Mouse (Mus musculus) midbrain, embryonic 13.5 days (tissue): Measurements from ENCODE around the gene Stx18. TPM values are rescaled to one million over a fixed set of nuclear protein-coding genes. Genes with fewer than 3 reads are reported as not detected.

Source experiments
- ATAC-seq: fragments of 200-750 bp; cut with Nextera tagmentation; 2 replicates; pipeline ENCODE4 v1.8.0; 2017; ENCODE audit warnings: mild to moderate bottlenecking, moderate TSS enrichment, moderate library complexity
- H3K27ac ChIP-seq: fragments of 300-500 bp; sonication (generic); 2 replicates; pipeline ENCODE4 v1.5.1; 2015; ENCODE audit warnings: inconsistent platforms, mild to moderate bottlenecking, moderate library complexity
- H3K27me3 ChIP-seq: fragments of 300-500 bp; sonication (generic); 2 replicates; pipeline ENCODE4 v1.6.1; 2015; ENCODE audit warnings: mild to moderate bottlenecking, inconsistent platforms
- H3K36me3 ChIP-seq: fragments of 300-500 bp; sonication (generic); 2 replicates; pipeline ENCODE4 v1.6.1; 2015; ENCODE audit warnings: mild to moderate bottlenecking, inconsistent platforms
- H3K4me1 ChIP-seq: fragments of 300-500 bp; sonication (generic); replicated peaks from 2 replicates; pipeline ENCODE4 v1.6.1; 2015; ENCODE audit warnings: inconsistent platforms
- H3K4me2 ChIP-seq: fragments of 300-500 bp; sonication (generic); replicated peaks from 2 replicates; pipeline ENCODE4 v1.6.1; 2015; ENCODE audit warnings: moderate library complexity, mild to moderate bottlenecking, inconsistent platforms
- H3K4me3 ChIP-seq: fragments of 300-500 bp; sonication (generic); replicated peaks from 2 replicates; pipeline ENCODE4 v1.5.1; 2015; ENCODE audit warnings: mild to moderate bottlenecking, inconsistent platforms
- H3K9ac ChIP-seq: fragments of 300-500 bp; sonication (generic); replicated peaks from 2 replicates; pipeline ENCODE4 v1.6.1; 2015; ENCODE audit warnings: mild to moderate bottlenecking, inconsistent platforms
- H3K9me3 ChIP-seq: fragments of 300-500 bp; sonication (generic); 2 replicates; pipeline ENCODE4 v1.6.1; 2016; ENCODE audit warnings: mild to moderate bottlenecking, inconsistent platforms
- WGBS: fragments of 180-500 bp; shearing (Covaris S2); methylation state at CpG from one replicate; pipeline ENCODE4 v1.1.7; 2015; 5-methylcytosine and 5-hydroxymethylcytosine counted together
- polyA plus RNA-seq: library from polyadenylated mRNA; unstranded; fragments of >200 nt; fragmentation: Nextera tagmentation; extraction: Ambion mirVana; gene quantifications from 2 replicates; pipeline ENCODE4 v1.2.1, GENCODE M21; 2015

Stx18 gene
- polyA plus RNA-seq, 1 experiment from 2014 or later: 36.5 TPM

GRCm38 (mm10) chr5:38146524-38146923, 108.0 kb downstream of the Stx18 start:
- Histone ChIP-seq H3K36me3 (peaks cover 98% of the 10 kb centered on the region), H3K27me3 (no peaks in the 10 kb centered on the region), H3K9ac (no peak overlapping the region), H3K27ac (no peak overlapping the region), H3K9me3 (no peaks in the 10 kb centered on the region), H3K4me3 (no peak overlapping the region), H3K4me1 (peaks cover 42% of the 10 kb centered on the region), H3K4me2 (no peak overlapping the region)
- no peak for ATAC-seq
- 90% methylated on average over 6 of the region's 6 CpGs for WGBS

- Histone ChIP-seq H3K27me3 (no peaks in the 10 kb centered on the region), H3K27ac (peak overlapping the region; percentile 31; the same call in 1 of the 2 replicates), H3K9me3 (no peaks in the 10 kb centered on the region), H3K4me3 (0 out of 2 replicates have a peak overlapping the region, but pooled peaks have one; percentile 11), H3K4me1 (peaks cover 87% of the 10 kb centered on the region), H3K4me2 (peak overlapping the region; percentile 41), H3K36me3 (peaks cover 98% of the 10 kb centered on the region), H3K9ac (peak overlapping the region; percentile 15; the same call in 1 of the 2 replicates)
- WGBS: 47% methylated on average over 3 of the region's 3 CpGs
- ATAC-seq: peak; percentile 51; the same call in 1 of the 2 replicates
These were observed 112.7 kb downstream of the Stx18 start for GRCm38 (mm10) chr5:38151264-38151663.

GRCm38 (mm10) chr5:38152201-38153108, 113.9 kb downstream of the Stx18 start:
- Histone ChIP-seq H3K4me3 (peak overlapping the region; percentile 11; the same call in 1 of the 2 replicates), H3K9me3 (no peaks in the 10 kb centered on the region), H3K4me2 (peak overlapping the region; percentile 41), H3K4me1 (peaks cover 87% of the 10 kb centered on the region), H3K27ac (no peak overlapping the region), H3K9ac (peak overlapping the region; percentile 15; the same call in 1 of the 2 replicates), H3K36me3 (peaks cover 99% of the 10 kb centered on the region), H3K27me3 (no peaks in the 10 kb centered on the region)
- 91% methylated on average over 10 of the region's 10 CpGs for WGBS
- no peak for ATAC-seq

GRCm38 (mm10) chr5:38153636-38154035, 115.1 kb downstream of the Stx18 start:
- ATAC-seq: no peak
- Histone ChIP-seq H3K4me2 (peak overlapping the region; percentile 41), H3K27me3 (no peaks in the 10 kb centered on the region), H3K36me3 (peaks cover 90% of the 10 kb centered on the region), H3K4me3 (no peak overlapping the region), H3K9me3 (no peaks in the 10 kb centered on the region), H3K27ac (no peak overlapping the region), H3K4me1 (peaks cover 80% of the 10 kb centered on the region), H3K9ac (peak overlapping the region; percentile 15; the same call in 1 of the 2 replicates)
- 93% methylated on average over 5 of the region's 5 CpGs for WGBS

- Histone ChIP-seq H3K36me3 (peaks cover 51% of the 10 kb centered on the region), H3K4me2 (peak overlapping the region; percentile 85), H3K27me3 (peaks cover 15% of the 10 kb centered on the region; the same call in 1 of the 2 replicates), H3K4me3 (peak overlapping the region; percentile 96), H3K27ac (peak overlapping the region; percentile 97), H3K9ac (peak overlapping the region; percentile 100), H3K9me3 (no peaks in the 10 kb centered on the region), H3K4me1 (peaks cover 63% of the 10 kb centered on the region)
- no peak for ATAC-seq
- 58% methylated on average over 9 of the region's 9 CpGs for WGBS
These were observed 119.0 kb downstream of the Stx18 start for GRCm38 (mm10) chr5:38157481-38158020.

- H3K9ac ChIP-seq: peak overlapping the region; percentile 100
- H3K9me3 ChIP-seq: no peaks in the 10 kb centered on the region
- H3K4me1 ChIP-seq: peaks cover 54% of the 10 kb centered on the region
- peak overlapping the region; percentile 96 for H3K4me3 ChIP-seq
- peak overlapping the region; percentile 85 for H3K4me2 ChIP-seq
- peak overlapping the region; percentile 97 for H3K27ac ChIP-seq
- peaks cover 41% of the 10 kb centered on the region for H3K36me3 ChIP-seq
- 1% methylated on average over 17 of the region's 17 CpGs for WGBS
- peaks cover 15% of the 10 kb centered on the region; the same call in 1 of the 2 replicates for H3K27me3 ChIP-seq
- peak; percentile 49 for ATAC-seq
These were observed 120.0 kb downstream of the Stx18 start for GRCm38 (mm10) chr5:38158501-38158946.

- no peaks in the 10 kb centered on the region for H3K9me3 ChIP-seq
- H3K27me3 ChIP-seq: peaks cover 15% of the 10 kb centered on the region; the same call in 1 of the 2 replicates
- peak overlapping the region; percentile 85 for H3K4me2 ChIP-seq
- H3K4me3 ChIP-seq: peak overlapping the region; percentile 96
- peaks cover 48% of the 10 kb centered on the region for H3K4me1 ChIP-seq
- H3K36me3 ChIP-seq: peaks cover 35% of the 10 kb centered on the region
- H3K9ac ChIP-seq: peak overlapping the region; percentile 100
- ATAC-seq: peak; percentile 82
- H3K27ac ChIP-seq: peak overlapping the region; percentile 97
- under 1% methylated on average over 69 of the region's 79 CpGs for WGBS
These were observed 120.5 kb downstream of the Stx18 start for GRCm38 (mm10) chr5:38158947-38159633.

- Histone ChIP-seq H3K4me3 (peak within 1 kb of the TSS; percentile 96), H3K4me2 (peak within 1 kb of the TSS; percentile 85), H3K9me3 (no peaks in the 10 kb centered on the region), H3K9ac (peak within 1 kb of the TSS; percentile 100), H3K27me3 (peaks cover 15% of the 10 kb centered on the region; the same call in 1 of the 2 replicates), H3K27ac (peak within 1 kb of the TSS; percentile 97), H3K36me3 (peaks cover 28% of the 10 kb centered on the region), H3K4me1 (peaks cover 41% of the 10 kb centered on the region)
- WGBS: 6% methylated on average over 35 of the region's 35 CpGs
- peak; percentile 67 for ATAC-seq
These were observed 121.3 kb downstream of the Stx18 start, which contains the start of gene Nsg1 for GRCm38 (mm10) chr5:38159634-38160413. Gene Nsg1 (minus strand): TSS chr5:38159907.

GRCm38 (mm10) chr5:38168497-38168896, 130.0 kb downstream of the Stx18 start:
- Histone ChIP-seq H3K27ac (no peak overlapping the region), H3K9ac (no peak overlapping the region), H3K4me2 (no peak overlapping the region), H3K4me3 (no peak overlapping the region), H3K36me3 (no peaks in the 10 kb centered on the region), H3K9me3 (no peaks in the 10 kb centered on the region), H3K27me3 (0 out of 2 replicates have a peak, but pooled peaks cover 1% of the 10 kb centered on the region), H3K4me1 (no peaks in the 10 kb centered on the region)
- peak; percentile 53; the same call in 1 of the 2 replicates for ATAC-seq
- 71% methylated on average over 11 of the region's 11 CpGs for WGBS

GRCm38 (mm10) chr5:38173766-38174165, 135.2 kb downstream of the Stx18 start:
- no peaks in the 10 kb centered on the region for H3K36me3 ChIP-seq
- 0 out of 2 replicates have a peak, but pooled peaks cover 3% of the 10 kb centered on the region for H3K27me3 ChIP-seq
- H3K4me1 ChIP-seq: no peaks in the 10 kb centered on the region
- ATAC-seq: no peak
- no peak overlapping the region for H3K9ac ChIP-seq
- H3K4me2 ChIP-seq: no peak overlapping the region
- H3K4me3 ChIP-seq: no peak overlapping the region
- no peak overlapping the region for H3K27ac ChIP-seq
- H3K9me3 ChIP-seq: no peaks in the 10 kb centered on the region
- 59% methylated on average over 5 of the region's 5 CpGs for WGBS
